Mouse (Mus musculus): ENCODE measurements around the gene Sash3.

DNA sequence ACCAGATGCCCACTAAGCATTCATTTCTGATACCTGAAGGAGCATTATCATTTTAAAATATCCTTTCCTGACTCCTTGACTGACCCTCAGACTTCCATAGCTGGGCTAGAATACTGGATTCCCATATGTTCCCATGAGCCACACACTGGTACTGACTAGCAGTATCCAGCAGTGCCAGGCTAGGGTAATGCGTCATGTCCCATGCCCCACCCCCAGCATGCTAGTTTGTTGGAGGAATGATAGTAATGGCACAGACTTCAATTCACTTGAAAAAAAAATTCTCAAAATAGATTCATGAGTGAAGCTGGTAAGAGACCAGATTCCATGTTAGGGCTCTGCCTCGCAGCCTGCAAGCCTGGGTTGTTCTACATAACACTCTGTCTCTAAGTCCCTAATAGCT is 52.8 kb downstream of the Sash3 start:
- TF ChIP-seq EP300 (IDR thresholded peaks at IDR 0.05; ENCODE audit: insufficient read depth, low read depth, low read length) (no peak), POLR2A (IDR thresholded peaks at IDR 0.05; ENCODE audit: insufficient read depth, low read length) (no peak), CTCF (IDR thresholded peaks at IDR 0.05; ENCODE audit: low read depth, low read length) (no peak)

Data from ES-Bruce4 (cell line).